Mouse (Mus musculus) midbrain, embryonic 12.5 days (tissue): ENCODE measurements around the gene Maml2. TPM values are rescaled to one million over a fixed set of nuclear protein-coding genes. Genes with fewer than 3 reads are reported as not detected.

Experiments used
- ATAC-seq: fragments of 200-750 bp; cut with Nextera tagmentation; 2 replicates; pipeline ENCODE4 v1.8.0; 2017; ENCODE audit warnings: low read depth, moderate TSS enrichment, moderate library complexity; ENCODE audit not compliant: low FRiP score
- H3K27ac ChIP-seq: fragments of 300-500 bp; sonication (generic); replicated peaks from 2 replicates; pipeline ENCODE4 v1.5.1; 2016; ENCODE audit warnings: mild to moderate bottlenecking
- H3K27me3 ChIP-seq: fragments of 300-500 bp; sonication (generic); 2 replicates; pipeline ENCODE4 v1.6.1; 2016; ENCODE audit warnings: mild to moderate bottlenecking
- H3K36me3 ChIP-seq: fragments of 300-500 bp; sonication (generic); 2 replicates; pipeline ENCODE4 v1.6.1; 2016
- H3K4me1 ChIP-seq: fragments of 300-500 bp; sonication (generic); 2 replicates; pipeline ENCODE4 v1.6.1; 2016
- H3K4me2 ChIP-seq: fragments of 300-500 bp; sonication (generic); replicated peaks from 2 replicates; pipeline ENCODE4 v1.6.1; 2016; ENCODE audit warnings: mild to moderate bottlenecking, moderate library complexity
- H3K4me3 ChIP-seq: fragments of 300-500 bp; sonication (generic); 2 replicates; pipeline ENCODE4 v1.5.1; 2016; ENCODE audit warnings: mild to moderate bottlenecking
- H3K9ac ChIP-seq: fragments of 300-500 bp; sonication (generic); replicated peaks from 2 replicates; pipeline ENCODE4 v1.6.1; 2016; ENCODE audit warnings: mild to moderate bottlenecking, moderate library complexity
- H3K9me3 ChIP-seq: fragments of 300-500 bp; sonication (generic); 2 replicates; pipeline ENCODE4 v1.6.1; 2016; ENCODE audit warnings: mild to moderate bottlenecking
- WGBS: fragments of 180-500 bp; shearing (Covaris S2); methylation state at CpG from one replicate; pipeline ENCODE4 v1.1.7; 2016; 5-methylcytosine and 5-hydroxymethylcytosine counted together
- polyA plus RNA-seq: library from polyadenylated mRNA; unstranded; fragments of >200 nt; fragmentation: Nextera tagmentation; extraction: Ambion mirVana; gene quantifications from 2 replicates; pipeline ENCODE4 v1.2.1, GENCODE M21; 2016

Maml2 gene
- polyA plus RNA-seq, 1 experiment from 2014 or later: 12.5 TPM

- no peak for ATAC-seq
- Histone ChIP-seq H3K4me3 (no peak overlapping the region), H3K27me3 (no peaks in the 10 kb centered on the region), H3K36me3 (no peaks in the 10 kb centered on the region), H3K4me1 (no peaks in the 10 kb centered on the region), H3K27ac (no peak overlapping the region), H3K4me2 (no peak overlapping the region), H3K9me3 (no peaks in the 10 kb centered on the region), H3K9ac (no peak overlapping the region)
- 81% methylated on average over 6 of the region's 6 CpGs for WGBS
These were observed 209.4 kb downstream of the Maml2 start for GRCm38 (mm10) chr9:13506956-13507821.

DNA sequence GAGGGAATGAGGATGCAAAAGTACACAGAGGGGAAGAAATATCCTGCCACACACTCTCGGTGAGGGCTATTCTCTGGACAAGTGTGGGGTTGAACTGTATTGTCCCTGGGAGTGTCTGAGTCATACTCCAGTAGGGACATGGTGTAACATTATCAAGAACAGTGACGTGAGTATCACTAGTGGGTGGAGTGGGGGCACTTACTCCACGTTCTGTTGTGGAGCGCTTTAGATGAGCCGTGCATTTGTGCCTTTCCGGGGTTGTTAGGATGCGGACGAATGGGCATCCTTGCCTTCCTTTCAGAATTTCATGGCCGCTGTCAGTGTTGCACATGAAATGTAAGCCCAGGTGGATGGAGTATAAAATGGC lies 210.0 kb downstream of the Maml2 start:
- H3K9me3 ChIP-seq: no peaks in the 10 kb centered on the region
- no peaks in the 10 kb centered on the region for H3K27me3 ChIP-seq
- no peak overlapping the region for H3K9ac ChIP-seq
- H3K4me3 ChIP-seq: no peak overlapping the region
- no peaks in the 10 kb centered on the region for H3K36me3 ChIP-seq
- no peak overlapping the region for H3K27ac ChIP-seq
- H3K4me1 ChIP-seq: peaks cover under 1% of the 10 kb centered on the region; the same call in 1 of the 2 replicates
- ATAC-seq: no peak
- WGBS: 94% methylated on average over 9 of the region's 9 CpGs
- no peak overlapping the region for H3K4me2 ChIP-seq

DNA sequence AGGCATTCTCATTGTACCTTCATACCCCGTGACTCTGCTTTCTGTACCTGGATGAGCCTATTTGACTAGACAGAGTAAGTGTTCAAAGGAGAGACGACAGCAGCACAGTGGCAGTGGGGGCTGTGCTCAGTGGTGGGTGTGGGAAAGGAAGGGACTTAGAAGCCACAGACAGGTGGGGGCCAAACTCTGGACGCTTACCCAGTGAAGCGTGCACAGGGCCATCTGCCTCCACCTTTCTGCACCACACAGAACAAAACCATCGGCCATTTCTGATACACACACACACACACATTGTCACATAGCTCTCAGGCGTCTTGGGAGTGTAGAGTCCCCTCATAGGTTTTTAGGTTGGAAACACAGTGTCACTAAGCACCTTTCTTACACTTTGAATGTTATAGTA lies 212.0 kb downstream of the Maml2 start:
- ATAC-seq: no peak
- WGBS: 80% methylated on average over 6 of the region's 6 CpGs

DNA sequence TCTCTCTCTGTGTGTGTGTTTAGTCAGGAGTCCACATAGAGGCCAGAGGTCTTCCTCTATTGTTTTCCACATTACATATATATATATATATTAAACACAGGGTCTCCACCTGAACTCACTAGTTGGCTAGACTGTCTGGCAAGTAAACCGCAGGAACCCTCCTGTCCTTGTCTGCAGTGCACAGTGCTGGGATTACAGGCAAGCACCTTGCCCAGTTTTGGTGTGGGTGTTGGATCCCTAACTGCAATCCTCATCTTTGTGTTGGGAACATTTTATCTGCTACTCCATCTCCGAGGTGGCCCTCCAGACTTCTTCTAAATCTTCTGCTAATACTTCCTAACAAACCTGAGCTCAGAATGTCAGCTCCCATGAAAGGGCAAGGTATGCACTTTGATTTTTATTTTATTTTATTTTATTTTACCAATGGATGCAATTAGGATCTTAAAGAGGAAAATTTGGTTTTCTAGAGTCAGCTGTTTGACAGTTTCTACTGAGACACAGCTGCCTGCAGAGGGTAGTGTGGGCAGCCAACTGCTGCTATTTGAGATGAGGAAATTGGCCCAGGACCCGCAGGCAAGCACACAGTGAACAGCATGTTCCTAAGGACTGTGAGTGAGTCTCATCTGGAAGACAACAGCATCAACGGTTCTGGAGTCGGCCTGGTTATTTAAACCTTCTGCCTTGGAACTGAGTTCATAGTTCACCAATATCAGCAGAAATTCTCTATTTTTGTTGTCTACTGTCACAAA lies 213.0 kb downstream of the Maml2 start:
- Histone ChIP-seq H3K27me3 (no peaks in the 10 kb centered on the region), H3K36me3 (no peaks in the 10 kb centered on the region), H3K4me1 (peaks cover 5% of the 10 kb centered on the region; the same call in 1 of the 2 replicates), H3K9ac (no peak overlapping the region), H3K4me2 (no peak overlapping the region), H3K9me3 (no peaks in the 10 kb centered on the region), H3K27ac (no peak overlapping the region), H3K4me3 (no peak overlapping the region)
- ATAC-seq: no peak
- WGBS: 76% methylated on average over 5 of the region's 5 CpGs

More for the DNA sequence above, 212.0 kb downstream of the Maml2 start:
- Histone ChIP-seq H3K4me3 (no peak overlapping the region), H3K9me3 (no peaks in the 10 kb centered on the region), H3K27me3 (no peaks in the 10 kb centered on the region), H3K27ac (no peak overlapping the region), H3K36me3 (no peaks in the 10 kb centered on the region), H3K4me2 (no peak overlapping the region), H3K4me1 (peaks cover 5% of the 10 kb centered on the region; the same call in 1 of the 2 replicates), H3K9ac (no peak overlapping the region)

GRCm38 (mm10) chr9:13513135-13513534 lies 215.4 kb downstream of the Maml2 start:
- Histone ChIP-seq H3K4me3 (no peak overlapping the region), H3K9ac (no peak overlapping the region), H3K27me3 (no peaks in the 10 kb centered on the region), H3K27ac (no peak overlapping the region), H3K9me3 (no peaks in the 10 kb centered on the region), H3K4me1 (peaks cover 5% of the 10 kb centered on the region; the same call in 1 of the 2 replicates), H3K4me2 (no peak overlapping the region), H3K36me3 (no peaks in the 10 kb centered on the region)
- ATAC-seq: no peak
- WGBS: 28% methylated on average over 5 of the region's 5 CpGs

DNA sequence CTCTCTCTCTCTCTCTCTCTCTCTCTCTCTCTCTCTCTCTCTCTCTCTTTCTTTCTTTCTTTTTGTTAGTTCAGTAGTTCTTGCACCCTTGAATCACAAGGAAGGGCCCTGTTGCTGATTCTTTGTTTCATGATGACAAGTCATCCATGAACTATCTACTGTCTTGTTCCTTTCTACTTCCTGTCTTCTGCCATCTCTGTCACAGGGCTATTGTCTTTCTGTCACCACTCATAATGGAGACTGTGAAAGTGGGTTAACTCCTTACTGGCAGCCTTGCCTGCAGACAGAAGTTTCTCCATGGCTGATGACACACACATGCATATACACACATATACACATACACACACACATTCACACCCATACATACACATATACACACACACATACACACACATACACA lies 216.7 kb downstream of the Maml2 start:
- Histone ChIP-seq H3K36me3 (no peaks in the 10 kb centered on the region), H3K9ac (no peak overlapping the region), H3K4me2 (no peak overlapping the region), H3K9me3 (no peaks in the 10 kb centered on the region), H3K27ac (no peak overlapping the region), H3K4me1 (peaks cover 5% of the 10 kb centered on the region; the same call in 1 of the 2 replicates), H3K27me3 (no peaks in the 10 kb centered on the region), H3K4me3 (no peak overlapping the region)
- no peak for ATAC-seq

- no peak overlapping the region for H3K27ac ChIP-seq
- ATAC-seq: no peak
- H3K27me3 ChIP-seq: no peaks in the 10 kb centered on the region
- no peak overlapping the region for H3K9ac ChIP-seq
- H3K4me2 ChIP-seq: no peak overlapping the region
- H3K4me3 ChIP-seq: no peak overlapping the region
- H3K36me3 ChIP-seq: no peaks in the 10 kb centered on the region
- H3K9me3 ChIP-seq: no peaks in the 10 kb centered on the region
- 75% methylated on average over 2 of the region's 2 CpGs for WGBS
- peaks cover 5% of the 10 kb centered on the region; the same call in 1 of the 2 replicates for H3K4me1 ChIP-seq
These were observed 218.2 kb downstream of the Maml2 start for GRCm38 (mm10) chr9:13515976-13516375.

DNA sequence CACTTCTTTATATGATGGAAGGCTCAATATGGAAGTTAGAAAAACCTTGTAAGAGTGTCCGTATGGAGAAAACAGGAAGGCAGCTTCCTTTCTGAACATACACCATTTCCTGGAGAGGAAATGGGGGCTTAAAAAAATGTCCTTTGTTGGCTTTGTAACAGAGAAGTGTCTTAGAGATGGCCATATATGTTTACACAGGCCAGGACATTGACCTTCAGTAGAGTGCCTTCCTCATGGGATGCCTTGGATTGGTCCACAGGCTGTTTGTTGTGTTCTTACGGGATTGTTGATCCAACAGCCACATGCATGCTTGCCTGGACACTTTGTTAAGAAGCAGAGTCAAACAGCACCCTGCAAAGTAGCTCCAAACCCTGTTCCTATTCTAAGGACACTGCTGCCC lies 220.3 kb downstream of the Maml2 start:
- ATAC-seq: no peak
- 81% methylated on average over 2 of the region's 2 CpGs for WGBS
- Histone ChIP-seq H3K9me3 (no peaks in the 10 kb centered on the region), H3K4me2 (no peak overlapping the region), H3K27ac (no peak overlapping the region), H3K27me3 (no peaks in the 10 kb centered on the region), H3K4me1 (peaks cover 13% of the 10 kb centered on the region), H3K9ac (no peak overlapping the region), H3K4me3 (no peak overlapping the region), H3K36me3 (no peaks in the 10 kb centered on the region)

DNA sequence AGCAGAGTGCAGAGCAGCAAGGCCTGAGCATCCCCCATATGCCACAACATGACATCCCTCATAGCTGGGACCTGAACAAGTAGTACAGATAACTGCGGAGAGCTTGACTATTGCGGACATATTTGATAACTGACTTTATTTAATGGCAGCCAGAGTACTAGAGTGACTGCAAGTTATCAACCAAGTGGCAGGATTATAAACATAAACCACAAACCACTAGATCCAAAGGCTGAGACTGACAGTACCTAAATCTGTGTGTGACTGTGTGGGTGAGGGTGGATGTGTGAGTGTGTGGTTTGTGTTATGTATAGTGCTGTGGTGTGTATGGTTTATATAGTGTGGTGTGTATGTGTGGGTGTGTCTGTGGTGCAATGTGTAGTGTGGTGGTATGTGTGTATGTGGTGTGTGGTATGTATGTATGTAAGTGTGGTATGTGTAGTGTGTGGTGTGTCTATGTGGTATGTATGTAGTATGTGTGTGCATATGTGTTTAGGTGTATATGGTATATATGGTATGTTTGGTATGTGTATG lies 220.7 kb downstream of the Maml2 start:
- Histone ChIP-seq H3K27me3 (no peaks in the 10 kb centered on the region), H3K27ac (no peak overlapping the region), H3K4me1 (peaks cover 11% of the 10 kb centered on the region), H3K36me3 (no peaks in the 10 kb centered on the region), H3K4me2 (no peak overlapping the region), H3K4me3 (no peak overlapping the region), H3K9ac (no peak overlapping the region), H3K9me3 (no peaks in the 10 kb centered on the region)
- ATAC-seq: no peak
- WGBS: 94% methylated on average over 2 of the region's 2 CpGs

DNA sequence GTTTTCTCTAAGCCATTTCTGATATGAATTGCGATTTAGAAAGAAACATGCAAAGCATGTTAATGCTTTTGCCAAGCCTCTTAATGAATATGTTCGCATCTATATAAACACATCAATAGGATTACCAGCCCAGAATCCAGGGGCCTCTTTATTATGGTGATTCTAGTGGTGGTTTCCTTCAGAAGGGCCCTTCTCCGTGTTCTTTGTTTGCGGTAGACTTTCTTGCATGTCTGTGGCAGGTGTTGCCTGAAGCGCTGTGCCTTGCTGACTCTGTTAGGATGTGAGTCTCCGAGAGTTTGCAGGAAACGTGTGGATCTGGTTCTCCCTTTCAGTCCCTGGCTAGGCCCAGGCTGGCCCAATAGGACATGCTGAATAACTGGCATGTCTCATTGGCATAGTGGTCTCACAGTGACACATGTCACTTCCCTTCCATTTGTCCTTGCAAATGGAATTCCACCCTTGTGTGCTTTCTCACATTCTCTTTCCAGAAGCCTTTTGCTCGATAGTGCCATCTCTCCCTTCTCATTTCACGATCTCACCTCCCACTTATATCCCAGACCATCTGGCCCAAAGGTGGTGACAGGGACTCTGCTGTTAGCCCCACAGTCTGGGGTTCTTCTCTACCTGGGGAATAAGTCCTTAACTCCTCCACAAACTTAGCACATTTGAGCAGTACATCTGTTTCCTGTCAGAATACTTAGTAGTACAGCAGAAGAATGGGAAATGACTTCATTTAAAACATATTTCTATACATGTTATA lies 224.5 kb downstream of the Maml2 start:
- H3K27me3 ChIP-seq: no peaks in the 10 kb centered on the region
- no peak overlapping the region for H3K4me3 ChIP-seq
- ATAC-seq: 0 out of 2 replicates have a peak, but pooled peaks have one; percentile 30
- peaks cover 26% of the 10 kb centered on the region for H3K4me1 ChIP-seq
- no peak overlapping the region for H3K27ac ChIP-seq
- no peak overlapping the region for H3K9ac ChIP-seq
- 50% methylated on average over 9 of the region's 9 CpGs for WGBS
- no peaks in the 10 kb centered on the region for H3K36me3 ChIP-seq
- H3K4me2 ChIP-seq: no peak overlapping the region
- no peaks in the 10 kb centered on the region for H3K9me3 ChIP-seq

- no peaks in the 10 kb centered on the region for H3K36me3 ChIP-seq
- H3K9me3 ChIP-seq: no peaks in the 10 kb centered on the region
- H3K27me3 ChIP-seq: no peaks in the 10 kb centered on the region
- H3K4me3 ChIP-seq: no peak overlapping the region
- ATAC-seq: no peak
- WGBS: 94% methylated on average over 3 of the region's 3 CpGs
- H3K4me2 ChIP-seq: no peak overlapping the region
- no peak overlapping the region for H3K27ac ChIP-seq
- H3K9ac ChIP-seq: no peak overlapping the region
- H3K4me1 ChIP-seq: peaks cover 26% of the 10 kb centered on the region
These were observed 225.3 kb downstream of the Maml2 start for GRCm38 (mm10) chr9:13523046-13523445.
